Mouse (Mus musculus): ENCODE measurements around the gene Cd44.

- TF ChIP-seq POLR2A (IDR thresholded peaks at IDR 0.05; ENCODE audit: low read depth, low read length) (no peak), CTCF (IDR thresholded peaks at IDR 0.05; ENCODE audit: extremely low read depth, insufficient read length, insufficient replicate concordance, low read depth, low read length) (no peak)
These were observed 115.8 kb downstream of the Cd44 start for GRCm38 (mm10) chr2:102785696-102786095.

Data from small intestine, adult 2 months (tissue).